Mouse (Mus musculus): ENCODE results near the gene Actl6a.

Gene Actl6a

DNA sequence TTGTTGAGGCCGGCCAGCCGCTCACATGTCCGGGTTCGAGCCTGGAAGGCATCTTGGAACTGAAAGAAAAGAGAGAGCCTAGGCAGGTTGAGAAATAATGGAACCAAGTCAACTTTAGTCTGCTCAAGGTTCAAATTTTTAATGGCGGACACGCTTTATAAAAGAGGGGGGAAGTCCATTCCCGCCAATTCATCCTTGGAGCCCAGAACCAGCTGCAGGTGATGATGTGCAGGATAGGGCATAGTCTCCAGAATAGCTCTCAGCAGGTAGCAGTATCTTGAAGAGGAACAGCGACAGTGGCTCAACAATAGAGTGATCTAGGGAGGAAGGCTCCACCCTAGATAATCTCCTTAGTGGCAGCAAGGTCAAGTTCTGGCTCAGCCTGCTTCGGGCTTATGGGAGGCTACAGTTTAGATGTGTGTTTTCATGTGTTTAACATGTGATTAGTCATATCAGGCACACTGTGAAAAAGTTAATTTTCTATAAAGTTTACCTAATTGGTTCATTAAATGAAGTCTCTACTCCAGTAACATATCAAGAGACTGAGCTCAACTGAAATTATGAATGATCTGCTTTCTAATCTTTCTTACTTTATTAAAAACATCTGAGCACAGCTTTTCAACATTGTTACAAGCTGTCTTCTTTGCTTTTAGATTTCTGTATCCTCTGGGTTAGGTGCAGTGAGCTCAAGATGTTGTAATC, at the start of gene Actl6a:
Actl6a (plus strand) TSS at position 652 of the 702 bp plus-strand sequence.
- DNase-seq (ENCODE audit: low read depth, low spot score), result peak; percentile 53

DNA sequence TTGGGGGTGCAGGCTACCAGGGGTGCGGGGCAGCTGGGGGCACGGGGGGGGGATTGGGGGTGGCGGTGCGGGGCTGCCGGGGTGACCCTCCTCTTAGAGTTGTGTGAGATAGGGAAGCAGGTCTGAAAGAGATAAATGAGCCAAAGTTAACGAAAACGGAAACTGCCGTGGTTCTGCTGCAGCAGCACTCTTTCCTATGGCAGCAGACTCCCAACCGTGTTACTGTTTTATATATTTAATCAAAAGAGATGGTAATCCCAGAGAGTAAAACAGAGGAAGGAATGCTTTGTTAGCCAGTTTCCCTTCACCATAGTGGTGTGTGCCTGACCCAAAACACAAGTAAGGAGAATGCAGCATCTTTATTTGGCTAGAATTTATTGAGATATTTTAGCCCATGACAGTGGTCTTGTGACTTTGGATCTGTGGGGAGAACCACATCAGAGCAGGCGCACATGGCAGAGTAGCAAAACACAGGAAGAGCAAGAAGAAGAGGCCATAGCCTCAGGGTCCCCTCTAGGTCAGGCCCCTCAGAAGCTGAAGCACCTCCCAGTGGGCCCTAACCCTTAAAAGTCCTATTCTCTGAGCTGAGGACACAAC, 49.6 kb upstream of the Actl6a start:
- DNase-seq (ENCODE audit: low read depth, low spot score), result no peak

DNA sequence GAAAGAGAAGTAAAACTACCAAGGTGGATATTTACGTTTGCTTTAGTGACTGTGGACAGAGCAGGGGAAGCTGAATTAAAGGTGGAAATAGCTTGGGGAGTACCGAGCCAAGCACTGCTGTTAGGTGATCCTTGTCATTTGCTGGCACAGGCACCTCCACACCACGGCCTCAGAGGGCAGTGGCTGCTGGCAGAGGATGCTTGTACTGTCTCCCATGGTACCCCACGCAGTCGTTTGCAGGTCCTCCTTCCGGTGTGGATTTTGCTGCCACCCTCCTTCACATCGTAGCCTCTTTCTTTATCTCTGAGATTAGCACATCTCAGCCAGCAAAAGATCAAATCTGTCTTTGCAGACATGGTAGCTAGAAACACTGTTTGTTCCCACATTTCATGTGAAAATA, 47.7 kb upstream of the Actl6a start:
- DNase-seq (ENCODE audit: low read depth, low spot score), result no peak

DNA sequence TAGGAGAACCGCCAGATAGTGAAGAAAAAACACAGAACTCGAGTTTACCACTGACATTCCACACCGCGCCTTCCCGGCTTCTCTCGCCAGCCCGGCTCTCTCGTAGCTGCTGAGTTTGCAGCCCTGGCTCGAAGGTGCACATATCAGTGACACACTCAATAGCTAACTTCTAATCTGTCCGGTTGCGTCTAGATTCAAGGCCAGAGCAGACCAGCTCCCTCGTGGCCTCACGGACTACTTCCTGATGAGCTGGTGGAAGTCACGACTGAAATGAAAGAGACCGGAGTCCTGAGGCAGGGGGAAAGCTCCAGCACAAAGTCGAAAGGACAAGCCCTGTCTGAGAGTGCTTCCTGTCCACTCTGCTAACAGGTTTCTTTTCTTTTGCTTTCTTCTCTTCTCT, 47.3 kb upstream of the Actl6a start:
- DNase-seq (ENCODE audit: low read depth, low spot score), result peak; percentile 34

DNA sequence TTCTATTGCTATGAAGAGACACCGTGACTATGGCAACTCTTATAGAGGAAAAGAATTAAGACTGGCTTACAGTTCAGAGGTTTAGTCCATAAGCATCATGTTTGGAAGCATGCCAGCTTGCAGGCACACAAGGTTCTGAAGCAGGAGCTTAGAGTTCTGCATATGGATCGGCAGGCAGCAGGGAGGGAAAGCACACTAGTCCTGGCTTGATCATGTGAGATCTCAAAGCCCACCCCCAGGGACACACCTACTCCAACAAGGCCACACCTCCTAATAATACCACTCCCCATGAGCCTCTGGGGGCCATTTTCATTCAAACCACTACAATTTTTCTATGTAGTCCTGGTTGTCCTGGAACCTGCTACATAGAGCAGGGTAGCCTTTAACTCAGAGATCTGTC, 46.6 kb upstream of the Actl6a start:
- peak; percentile 62 for DNase-seq (ENCODE audit: low read depth, low spot score)

DNA sequence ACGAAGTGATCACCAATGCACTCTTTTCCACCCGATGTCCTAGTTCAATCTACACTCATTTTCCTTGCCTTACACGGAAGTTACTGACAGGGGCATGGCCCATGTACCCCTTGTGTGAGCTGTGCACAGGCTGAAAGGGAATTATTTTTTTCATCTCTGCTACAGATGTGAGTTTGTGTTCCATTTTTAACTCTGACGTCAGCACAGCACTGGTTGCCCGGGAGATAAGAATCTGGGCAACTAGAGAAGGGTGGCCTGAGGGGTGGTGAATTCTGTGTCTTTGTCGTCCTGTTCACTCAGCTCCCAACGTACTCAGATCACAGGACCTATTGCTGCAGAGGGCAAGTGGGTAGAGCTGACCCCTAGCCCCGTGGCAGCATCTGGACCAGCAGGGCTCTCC, 45.8 kb upstream of the Actl6a start:
- no peak for DNase-seq (ENCODE audit: low read depth, low spot score)

DNA sequence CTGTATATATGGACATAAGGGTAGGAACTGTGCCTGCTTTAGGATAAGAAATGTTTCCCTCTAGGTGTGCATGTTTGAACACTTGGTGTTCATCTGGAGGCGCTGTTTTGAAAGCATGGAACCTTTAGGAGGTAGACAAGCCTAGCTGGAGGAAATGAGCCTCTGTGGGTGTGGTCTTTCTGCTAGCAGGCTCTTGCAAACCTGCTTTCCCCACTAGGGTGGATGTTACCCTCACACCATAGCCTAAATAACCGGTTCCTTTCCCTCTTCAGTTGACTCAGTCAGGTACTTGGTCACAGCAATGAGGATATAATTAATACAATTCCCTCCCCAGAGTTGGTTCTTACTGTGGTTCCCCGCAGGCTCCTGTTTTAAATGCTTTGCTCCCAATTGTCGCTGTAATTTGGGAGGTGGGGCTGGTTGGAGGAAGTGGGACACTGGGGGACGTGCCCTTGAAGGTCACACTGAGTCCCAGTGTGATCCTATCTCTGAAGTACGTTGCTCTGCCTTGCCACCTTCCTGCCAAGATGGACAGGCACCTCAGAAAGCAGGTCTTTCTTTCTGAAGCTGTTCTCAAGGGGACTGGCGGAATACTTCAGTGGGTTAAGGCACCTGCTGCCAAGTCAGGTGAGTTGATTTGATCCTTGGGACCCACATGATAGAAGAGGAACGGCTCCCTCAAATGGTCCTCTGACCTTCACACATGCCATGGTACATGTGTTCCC, 45.1 kb upstream of the Actl6a start:
- peak; percentile 61 for DNase-seq (ENCODE audit: low read depth, low spot score)

DNA sequence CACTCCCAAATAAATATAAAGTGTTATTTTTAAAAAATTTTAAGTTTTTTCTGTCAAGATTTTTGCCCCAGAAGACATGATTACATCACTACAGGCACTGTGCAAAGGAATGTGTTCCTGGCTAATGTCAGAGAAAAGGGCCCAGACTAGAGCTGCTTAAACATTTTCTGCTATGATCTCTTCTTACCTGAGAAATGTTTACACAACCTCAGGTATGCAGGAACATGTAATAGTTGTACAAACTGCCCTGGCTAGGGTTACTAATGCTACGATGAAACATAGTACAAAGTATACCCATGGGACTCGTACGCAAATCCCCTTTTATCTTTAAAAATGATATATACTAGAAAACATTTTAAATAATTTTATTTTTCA, 44.6 kb upstream of the Actl6a start:
- no peak for DNase-seq (ENCODE audit: low read depth, low spot score)

DNA sequence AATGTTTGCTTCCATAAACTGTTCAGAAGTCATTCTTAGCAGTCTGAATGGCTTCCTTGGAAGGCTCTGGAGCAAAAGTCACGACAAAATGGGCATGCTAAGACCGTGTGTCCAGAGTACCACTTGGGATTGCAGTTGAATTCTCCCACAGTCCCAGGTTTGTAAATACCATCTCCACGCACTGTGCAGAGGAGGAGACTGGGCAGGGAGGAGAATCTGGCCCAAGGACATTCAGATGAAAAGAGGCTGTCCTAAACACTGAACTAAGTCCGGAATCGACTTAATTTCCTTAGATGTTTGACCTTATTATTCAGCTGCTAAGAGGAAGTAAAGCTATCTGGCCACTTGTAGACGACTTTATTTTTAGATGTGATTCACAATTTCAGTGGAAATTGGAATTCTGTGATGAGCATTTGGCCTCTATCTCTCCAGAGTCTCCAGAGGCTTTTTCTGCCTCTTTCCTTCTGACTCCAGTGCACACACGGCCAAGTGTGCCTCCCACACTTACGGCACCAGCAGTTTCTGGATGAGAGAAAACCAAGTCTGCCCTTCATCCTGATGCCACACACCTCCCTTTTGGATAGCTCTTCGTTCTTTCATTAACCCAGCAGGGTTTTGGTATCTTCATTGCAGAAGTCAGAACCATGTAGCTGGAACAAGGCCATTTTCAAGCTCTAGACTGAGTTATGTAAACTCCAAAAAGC, 37.7 kb upstream of the Actl6a start:
- no peak for DNase-seq (ENCODE audit: low read depth, low spot score)

DNA sequence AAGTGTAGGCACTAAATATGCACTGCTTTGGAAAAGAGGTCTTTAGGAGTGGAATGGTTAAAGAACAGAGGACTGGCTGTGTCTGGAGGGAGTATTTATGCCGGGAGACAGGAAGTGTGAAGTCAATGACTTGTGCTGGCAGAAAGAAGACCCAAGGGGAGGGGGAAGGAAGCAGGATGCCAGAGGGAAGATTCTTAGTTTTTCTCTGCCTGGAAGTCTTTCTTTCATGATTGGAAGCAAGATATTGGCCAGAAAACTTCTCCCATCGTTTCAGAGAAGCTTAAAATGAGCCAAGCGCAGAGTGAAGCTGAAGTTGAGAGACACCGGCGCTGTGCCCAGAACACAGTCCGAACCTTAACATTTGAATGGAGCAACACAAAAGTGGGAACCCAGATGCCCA, 36.9 kb upstream of the Actl6a start:
- no peak for DNase-seq (ENCODE audit: low read depth, low spot score)

DNA sequence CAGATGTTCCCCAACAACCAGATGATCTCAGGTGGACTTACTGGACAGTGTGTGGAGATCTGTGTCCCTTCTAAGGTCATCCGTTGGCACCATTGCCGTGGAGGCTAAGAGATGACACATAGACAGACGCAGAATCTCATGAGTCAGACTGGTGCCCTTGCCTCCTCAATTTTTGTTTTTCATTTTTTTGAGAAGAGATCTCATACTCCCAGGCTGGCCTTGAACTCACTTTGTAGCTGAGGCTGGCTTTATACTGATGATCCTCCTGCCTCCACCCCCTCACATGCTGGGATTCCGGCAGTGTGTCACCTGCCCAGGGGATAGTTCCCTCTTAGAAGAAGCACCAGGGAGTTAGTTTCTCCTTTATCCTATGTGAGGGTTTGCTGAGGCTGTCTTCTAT, 35.9 kb upstream of the Actl6a start:
- no peak for DNase-seq (ENCODE audit: low read depth, low spot score)

DNA sequence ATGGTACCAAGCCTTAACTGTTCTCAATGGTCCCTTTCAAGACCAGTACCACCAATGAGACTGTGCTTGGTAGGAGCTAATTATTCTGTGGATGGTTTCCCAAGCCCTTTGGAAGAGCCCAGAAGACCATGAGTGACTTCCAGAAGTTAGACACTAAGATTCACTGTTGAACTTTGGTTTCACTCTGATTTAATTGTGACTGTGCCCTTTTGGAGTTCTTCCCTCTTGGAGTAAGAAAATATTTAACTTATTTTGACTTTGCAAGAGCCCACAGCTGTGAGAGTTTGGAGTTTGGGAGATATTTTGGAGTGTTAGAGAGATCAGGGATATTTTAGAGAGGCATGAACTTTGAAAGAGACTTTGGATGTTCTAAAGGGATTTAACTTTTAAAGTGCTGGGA, 32.9 kb upstream of the Actl6a start:
- no peak for DNase-seq (ENCODE audit: low read depth, low spot score)

DNA sequence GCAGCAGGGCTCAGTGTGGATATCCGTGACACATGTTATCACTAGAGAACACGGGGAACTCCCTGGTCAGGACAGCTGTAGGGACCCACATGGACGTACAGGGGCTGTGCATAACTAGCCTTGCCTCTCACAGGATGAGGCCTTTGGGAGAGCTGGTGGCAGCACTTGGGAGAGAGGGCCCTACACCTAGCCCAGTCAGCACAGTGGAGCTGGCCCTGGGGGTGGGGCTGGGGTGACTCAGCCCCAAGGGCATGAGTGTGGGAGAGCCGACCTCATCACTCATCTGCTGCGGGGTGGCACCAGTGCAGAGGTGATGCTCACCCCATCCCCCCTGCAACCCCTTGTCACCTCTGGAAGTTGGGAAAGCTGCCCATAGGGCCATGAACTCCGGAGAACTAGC, 29.7 kb upstream of the Actl6a start:
- DNase-seq (ENCODE audit: low read depth, low spot score), result no peak

DNA sequence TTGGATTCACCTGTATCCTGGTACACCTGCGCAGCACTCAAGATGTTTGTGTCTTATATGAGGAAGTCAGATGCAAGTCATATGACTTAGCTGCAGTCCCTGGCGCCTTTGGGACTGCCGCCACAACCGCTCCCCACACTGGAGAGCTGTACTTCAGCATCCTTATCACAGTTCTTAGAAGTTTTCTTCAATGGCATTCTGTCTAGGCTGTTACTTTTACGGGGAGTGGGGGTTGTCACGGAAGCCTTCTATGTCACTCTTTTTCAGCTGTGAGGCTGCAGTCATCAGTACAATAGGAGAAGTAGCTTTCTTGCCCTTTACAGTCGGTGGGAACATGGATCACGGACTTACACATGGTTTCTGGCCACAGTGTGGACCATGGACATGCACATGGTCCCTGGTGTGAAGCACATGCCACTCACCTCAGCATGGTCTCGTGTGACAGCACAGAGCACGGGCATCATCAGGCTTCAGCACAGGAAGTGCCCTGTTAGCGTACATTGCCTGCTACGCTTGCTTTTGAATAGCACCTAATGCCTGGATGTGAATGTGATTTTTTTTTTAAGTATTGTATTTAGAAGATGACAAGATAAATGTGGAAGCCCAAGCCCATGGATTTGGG, 23.1 kb upstream of the Actl6a start:
- DNase-seq (ENCODE audit: low read depth, low spot score), result no peak

DNA sequence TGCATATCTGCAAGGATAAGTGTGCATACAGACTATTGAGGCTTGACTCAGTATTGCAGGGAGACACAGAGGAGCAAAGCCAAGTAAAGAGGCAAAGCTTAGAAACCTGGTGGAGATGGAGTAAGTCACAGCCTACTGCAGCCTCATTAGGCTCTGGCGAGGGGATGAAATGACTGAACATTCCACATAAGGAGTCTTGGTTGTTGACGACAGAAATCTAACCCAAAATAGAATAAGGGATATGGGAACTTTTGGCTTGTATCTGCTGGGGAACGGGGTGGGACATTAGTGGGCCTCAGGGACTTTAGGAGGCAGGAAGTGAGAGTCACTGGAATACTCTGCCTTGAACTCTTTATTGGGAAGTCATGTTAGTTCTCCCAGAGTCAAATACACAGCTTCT, 21.5 kb upstream of the Actl6a start:
- no peak for DNase-seq (ENCODE audit: low read depth, low spot score)

DNA sequence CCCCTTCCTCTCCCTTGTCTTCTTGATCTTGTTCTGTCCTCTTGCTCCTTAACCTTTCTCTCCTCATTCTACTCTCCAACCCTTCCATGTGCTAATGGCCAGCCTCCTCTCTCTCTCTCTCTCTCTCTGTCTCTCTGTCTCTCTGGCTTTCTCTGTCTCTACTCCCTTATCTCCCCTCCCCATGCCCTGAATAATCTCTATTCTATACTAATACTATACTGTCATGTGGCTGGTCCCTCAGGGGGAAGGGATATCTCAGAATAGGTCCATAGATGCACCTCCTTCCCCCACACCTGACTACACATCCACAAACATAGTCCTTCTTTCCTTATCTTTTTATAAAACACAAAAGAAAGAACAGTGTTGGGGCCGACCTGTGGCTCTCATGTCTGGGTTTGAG, 19.6 kb upstream of the Actl6a start:
- DNase-seq (ENCODE audit: low read depth, low spot score), result no peak

DNA sequence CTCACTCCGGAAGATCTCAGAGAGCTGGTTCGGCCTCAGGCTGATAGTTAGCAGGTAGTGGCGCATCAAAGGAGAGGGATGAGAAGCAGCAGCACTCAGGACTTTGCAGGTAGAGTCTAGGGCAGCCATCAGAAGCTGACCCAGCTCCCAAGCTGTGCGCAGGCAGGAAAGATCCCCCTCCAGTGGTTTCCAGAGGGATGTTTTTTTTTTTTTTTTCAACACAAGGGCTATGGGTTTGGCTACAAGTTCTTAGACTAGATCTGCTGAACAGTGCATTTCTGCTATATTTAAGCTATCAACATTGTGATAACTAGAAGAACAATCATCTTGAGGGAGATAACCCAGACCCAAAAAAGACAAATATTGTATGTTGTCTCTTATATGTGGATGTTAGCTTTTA, 18.9 kb upstream of the Actl6a start:
- DNase-seq (ENCODE audit: low read depth, low spot score), result peak; percentile 33

DNA sequence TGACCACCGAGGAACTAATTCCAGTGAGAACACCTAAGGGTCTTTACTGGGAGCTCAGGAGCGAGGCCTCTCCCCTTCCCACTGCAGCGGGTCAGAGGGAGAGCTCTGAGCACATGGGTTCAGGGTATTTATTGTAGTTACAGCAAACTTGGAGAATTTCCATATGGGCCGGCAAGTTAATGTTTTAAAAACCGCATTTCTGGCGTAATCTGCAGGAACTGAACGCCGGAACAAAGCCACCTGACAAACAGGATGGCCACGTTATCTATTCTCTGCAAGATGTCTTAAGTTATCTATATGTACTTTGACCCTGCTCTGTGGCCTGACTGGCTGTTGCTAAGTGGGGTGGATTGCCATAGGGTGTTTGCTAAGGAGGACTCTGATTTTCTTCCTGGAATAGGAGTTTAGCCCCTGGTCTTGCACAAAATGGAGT, 16.5 kb upstream of the Actl6a start:
- no peak for DNase-seq (ENCODE audit: low read depth, low spot score)

DNA sequence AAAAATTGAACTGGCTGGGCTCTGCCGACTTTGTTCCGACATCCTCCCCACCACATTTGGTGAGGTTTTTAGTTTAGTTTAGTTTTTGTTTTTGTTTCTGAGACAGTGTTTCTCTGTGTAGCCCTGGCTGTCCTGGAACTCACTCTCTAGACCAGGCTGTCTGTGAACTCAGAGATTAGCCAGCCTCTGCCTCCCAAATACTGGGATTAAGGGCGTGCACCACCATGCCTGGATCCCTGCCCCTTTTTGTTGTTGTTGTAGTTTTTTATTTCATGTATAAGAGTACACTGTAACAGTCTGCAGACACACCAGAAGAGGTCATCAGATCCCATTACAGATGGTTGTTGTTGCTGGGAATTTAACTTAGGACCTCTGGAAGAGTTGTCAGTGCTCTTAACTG, 16.1 kb upstream of the Actl6a start:
- DNase-seq (ENCODE audit: low read depth, low spot score), result no peak

DNA sequence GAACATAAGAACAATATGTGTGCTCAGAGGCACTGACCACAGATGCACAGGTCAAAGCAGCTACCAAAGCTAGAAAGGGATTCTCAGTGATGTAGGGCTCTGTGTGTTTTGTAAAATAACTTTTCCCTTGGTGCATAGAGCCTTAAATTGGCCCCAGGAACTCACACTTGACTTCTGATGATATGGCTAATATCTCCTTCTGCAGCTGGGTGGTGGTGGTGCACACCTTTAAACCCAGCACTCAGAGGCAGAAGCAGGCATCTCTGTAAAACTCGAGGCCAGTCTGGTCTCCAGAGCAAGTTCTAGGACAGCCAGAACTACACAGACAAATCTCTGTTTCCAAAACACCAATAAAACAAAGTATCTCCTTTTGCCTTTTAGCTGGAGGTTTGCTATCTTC, 15.2 kb upstream of the Actl6a start:
- DNase-seq (ENCODE audit: low read depth, low spot score), result no peak

DNA sequence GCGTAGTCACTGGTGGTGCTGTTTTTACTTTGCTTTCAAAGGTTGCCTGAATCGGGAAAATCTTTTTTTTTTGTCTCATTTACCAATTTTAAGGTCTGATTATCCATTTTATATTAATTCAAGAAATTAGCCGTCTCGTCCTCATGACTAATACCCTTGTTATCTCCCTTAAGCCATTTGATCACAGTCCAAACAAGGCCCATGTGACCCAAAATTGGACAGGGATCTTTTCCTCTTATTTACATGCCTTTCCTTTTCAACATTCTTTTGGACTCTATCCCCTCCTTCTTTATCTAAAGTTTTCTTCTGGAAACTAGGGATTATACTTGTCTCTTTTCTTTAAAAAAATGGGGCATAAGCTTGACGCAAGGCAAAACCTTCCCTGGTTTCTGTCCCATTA, 14.3 kb upstream of the Actl6a start:
- no peak for DNase-seq (ENCODE audit: low read depth, low spot score)

DNA sequence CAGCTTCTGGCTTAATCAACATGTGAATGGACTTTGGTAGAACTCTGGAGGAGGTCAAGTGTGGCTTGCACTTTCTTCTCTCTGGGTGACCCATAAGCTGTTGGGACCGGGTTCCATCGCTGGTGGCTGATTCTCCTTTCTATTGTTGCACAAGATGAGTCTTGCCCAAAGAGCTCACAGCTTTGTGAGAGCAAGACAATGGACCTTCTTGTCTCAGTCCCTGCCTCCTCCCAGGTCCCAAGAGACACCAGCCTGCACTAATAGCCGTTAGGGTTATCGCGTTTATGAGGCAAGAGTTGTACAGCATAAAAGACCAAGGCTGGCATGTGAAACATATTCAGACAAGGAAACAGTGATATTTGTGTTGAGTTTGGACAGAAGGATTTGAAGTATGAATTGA, 11.9 kb upstream of the Actl6a start:
- peak; percentile 34 for DNase-seq (ENCODE audit: low read depth, low spot score)
